Mouse (Mus musculus): ENCODE measurements around the gene Hist1h3e.

- TF ChIP-seq CTCF (IDR thresholded peaks at IDR 0.05; ENCODE audit: control insufficient read depth, insufficient read depth, insufficient replicate concordance, low read depth, low read length) (no peak), POLR2A (IDR thresholded peaks at IDR 0.05; ENCODE audit: control insufficient read depth, low read depth, low read length) (no peak)
Measured at GRCm38 (mm10) chr13:23556906-23557305, 5.3 kb downstream of the Hist1h3e start.

Data from testis, adult 2 months (tissue).